Mouse (Mus musculus) liver, embryonic 16.5 days (tissue): Measurements from ENCODE around the gene Zfp831. TPM values are rescaled to one million over a fixed set of nuclear protein-coding genes. Genes with fewer than 3 reads are reported as not detected.

Experiments
- ATAC-seq: fragments of 200-750 bp; cut with Nextera tagmentation; 2 replicates; pipeline ENCODE4 v1.8.0; 2017; ENCODE audit warnings: low read depth, mild to moderate bottlenecking, moderate number of reproducible peaks, moderate library complexity
- H3K27ac ChIP-seq: fragments of 300-500 bp; sonication (generic); 2 replicates; pipeline ENCODE4 v1.5.1; 2014; ENCODE audit warnings: mild to moderate bottlenecking, low read length
- H3K27me3 ChIP-seq: fragments of 300-500 bp; sonication (generic); 2 replicates; pipeline ENCODE4 v1.6.1; 2014; ENCODE audit warnings: low read depth, low read length, mixed read lengths; ENCODE audit not compliant: control insufficient read depth, insufficient read depth
- H3K36me3 ChIP-seq: fragments of 300-500 bp; sonication (generic); 2 replicates; pipeline ENCODE4 v1.6.1; 2014; ENCODE audit warnings: mild to moderate bottlenecking; ENCODE audit not compliant: control insufficient read depth, insufficient read depth
- H3K4me1 ChIP-seq: fragments of 300-500 bp; sonication (generic); 2 replicates; pipeline ENCODE4 v1.6.1; 2014; ENCODE audit warnings: low read depth, low read length, mixed read lengths; ENCODE audit not compliant: control insufficient read depth
- H3K4me2 ChIP-seq: fragments of 300-500 bp; sonication (generic); 2 replicates; pipeline ENCODE4 v1.6.1; 2014; ENCODE audit warnings: low read depth, low read length, mixed read lengths
- H3K4me3 ChIP-seq: fragments of 300-500 bp; sonication (generic); 2 replicates; pipeline ENCODE4 v1.5.1; 2014; ENCODE audit warnings: low read depth, mild to moderate bottlenecking, low read length
- H3K9ac ChIP-seq: fragments of 300-500 bp; sonication (generic); 2 replicates; pipeline ENCODE4 v1.6.1; 2014; ENCODE audit warnings: low read depth, low read length
- H3K9me3 ChIP-seq: fragments of 300-500 bp; sonication (generic); replicated peaks from 2 replicates; pipeline ENCODE4 v1.6.1; 2016; ENCODE audit warnings: low read length; ENCODE audit not compliant: control insufficient read depth
- whole genome bisulfite sequencing: fragments of 180-500 bp; shearing (Covaris S2); extraction: QIAGEN DNeasy Blood & Tissue Kit; methylation state at CpG from one replicate; pipeline ENCODE4 v1.1.7; 2014; ENCODE audit not compliant: insufficient replicate concordance; 5-methylcytosine and 5-hydroxymethylcytosine counted together
- polyA plus RNA-seq: library from polyadenylated mRNA; unstranded; fragments of >200 nt; fragmentation: Nextera tagmentation; extraction: Ambion mirVana; gene quantifications from 2 replicates; pipeline ENCODE4 v1.2.1, GENCODE M21; 2015

Zfp831 gene
- polyA plus RNA-seq, 1 experiment from 2014 or later = 0.06 TPM

- Histone ChIP-seq H3K27ac (no peak overlapping the region), H3K4me1 (peaks cover 1% of the 10 kb centered on the region; the same call in 1 of the 2 replicates), H3K27me3 (no peaks in the 10 kb centered on the region), H3K4me2 (no peak overlapping the region), H3K4me3 (no peak overlapping the region), H3K36me3 (no peaks in the 10 kb centered on the region), H3K9ac (no peak overlapping the region), H3K9me3 (no peaks in the 10 kb centered on the region)
- WGBS = 50% methylated on average over 8 of the region's 8 CpGs
- no peak for ATAC-seq
Measured at GRCm38 (mm10) chr2:174627021-174627420, 16.3 kb upstream of the Zfp831 start.

- Histone ChIP-seq H3K27ac (no peak overlapping the region), H3K4me1 (no peaks in the 10 kb centered on the region), H3K27me3 (no peaks in the 10 kb centered on the region), H3K4me2 (no peak overlapping the region), H3K9me3 (no peaks in the 10 kb centered on the region), H3K9ac (no peak overlapping the region), H3K36me3 (no peaks in the 10 kb centered on the region), H3K4me3 (no peak overlapping the region)
- no peak for ATAC-seq
- 41% methylated on average over 6 of the region's 6 CpGs for WGBS
Measured at GRCm38 (mm10) chr2:174629299-174629850, 14.0 kb upstream of the Zfp831 start.

- 18% methylated on average over 1 of the region's 1 CpGs for WGBS
- Histone ChIP-seq H3K27me3 (no peaks in the 10 kb centered on the region), H3K9me3 (no peaks in the 10 kb centered on the region), H3K4me3 (no peak overlapping the region), H3K4me1 (no peaks in the 10 kb centered on the region), H3K36me3 (no peaks in the 10 kb centered on the region), H3K4me2 (no peak overlapping the region), H3K9ac (no peak overlapping the region), H3K27ac (no peak overlapping the region)
- ATAC-seq = no peak
Measured at GRCm38 (mm10) chr2:174636750-174637149, 6.6 kb upstream of the Zfp831 start.

- Histone ChIP-seq H3K27me3 (no peaks in the 10 kb centered on the region), H3K9me3 (no peaks in the 10 kb centered on the region), H3K36me3 (no peaks in the 10 kb centered on the region), H3K4me3 (no peak overlapping the region), H3K4me1 (no peaks in the 10 kb centered on the region), H3K4me2 (no peak overlapping the region), H3K27ac (no peak overlapping the region), H3K9ac (no peak overlapping the region)
- ATAC-seq = no peak
- 76% methylated on average over 10 of the region's 10 CpGs for WGBS
Measured at GRCm38 (mm10) chr2:174644975-174645374, 1.6 kb downstream of the Zfp831 start.

GRCm38 (mm10) chr2:174652864-174653263, 9.5 kb downstream of the Zfp831 start:
- H3K27ac ChIP-seq = no peak overlapping the region
- WGBS = 36% methylated on average over 4 of the region's 4 CpGs
- no peak overlapping the region for H3K9ac ChIP-seq
- H3K4me2 ChIP-seq = no peak overlapping the region
- H3K4me3 ChIP-seq = no peak overlapping the region
- H3K27me3 ChIP-seq = no peaks in the 10 kb centered on the region
- no peaks in the 10 kb centered on the region for H3K9me3 ChIP-seq
- no peak for ATAC-seq
- H3K4me1 ChIP-seq = no peaks in the 10 kb centered on the region
- no peaks in the 10 kb centered on the region for H3K36me3 ChIP-seq

- Histone ChIP-seq H3K9ac (no peak overlapping the region), H3K27me3 (no peaks in the 10 kb centered on the region), H3K36me3 (no peaks in the 10 kb centered on the region), H3K4me2 (no peak overlapping the region), H3K27ac (no peak overlapping the region), H3K4me3 (no peak overlapping the region), H3K4me1 (no peaks in the 10 kb centered on the region), H3K9me3 (no peaks in the 10 kb centered on the region)
- 67% methylated on average over 5 of the region's 5 CpGs for WGBS
- ATAC-seq = no peak
Measured at GRCm38 (mm10) chr2:174655341-174655740, 12.0 kb downstream of the Zfp831 start.

- Histone ChIP-seq H3K27me3 (no peaks in the 10 kb centered on the region), H3K9me3 (no peaks in the 10 kb centered on the region), H3K9ac (no peak overlapping the region), H3K27ac (no peak overlapping the region), H3K4me2 (no peak overlapping the region), H3K4me3 (no peak overlapping the region), H3K4me1 (no peaks in the 10 kb centered on the region), H3K36me3 (no peaks in the 10 kb centered on the region)
- 56% methylated on average over 8 of the region's 8 CpGs for WGBS
- no peak for ATAC-seq
Measured at GRCm38 (mm10) chr2:174658229-174658844, 15.0 kb downstream of the Zfp831 start.

- H3K4me1 ChIP-seq = no peaks in the 10 kb centered on the region
- no peak overlapping the region for H3K9ac ChIP-seq
- H3K4me3 ChIP-seq = no peak overlapping the region
- H3K9me3 ChIP-seq = no peaks in the 10 kb centered on the region
- no peak for ATAC-seq
- H3K27ac ChIP-seq = no peak overlapping the region
- no peaks in the 10 kb centered on the region for H3K36me3 ChIP-seq
- WGBS = 59% methylated on average over 4 of the region's 4 CpGs
- H3K4me2 ChIP-seq = no peak overlapping the region
- no peaks in the 10 kb centered on the region for H3K27me3 ChIP-seq
Measured at GRCm38 (mm10) chr2:174659874-174660273, 16.5 kb downstream of the Zfp831 start.

- 66% methylated on average over 9 of the region's 9 CpGs for WGBS
- no peak overlapping the region for H3K4me2 ChIP-seq
- H3K36me3 ChIP-seq = no peaks in the 10 kb centered on the region
- H3K9ac ChIP-seq = no peak overlapping the region
- peak; percentile 53; the same call in 1 of the 2 replicates for ATAC-seq
- H3K4me1 ChIP-seq = no peaks in the 10 kb centered on the region
- no peak overlapping the region for H3K27ac ChIP-seq
- H3K4me3 ChIP-seq = no peak overlapping the region
- no peaks in the 10 kb centered on the region for H3K9me3 ChIP-seq
- H3K27me3 ChIP-seq = no peaks in the 10 kb centered on the region
Measured at GRCm38 (mm10) chr2:174660321-174660720, 17.0 kb downstream of the Zfp831 start.
